Mouse (Mus musculus) left cerebral cortex, postnatal 25 days (tissue): ENCODE data around the gene Trappc4. TPM values are rescaled to one million over a fixed set of nuclear protein-coding genes. Genes with fewer than 3 reads are reported as not detected.
A peak's percentile ranks its signal among the peaks of the same experiment; 100 is the strongest.
"Not testable (repeated sequence)": the region's sequence is repeated elsewhere in the genome, so short reads cannot be mapped to it uniquely, and the experiment has no call there.

Source experiments
- DNase-seq, 2 experiments: peaks; one replicate each; pipeline ENCODE4 v3.0.0; 2022; ENCODE audit warnings: low spot score in 2 of 2, mixed read lengths in 1 of 2
- intact Hi-C: fragments of 180-260 bp; cut with DNase I; formaldehyde crosslinking; loops from one replicate; pipeline ENCODE4 v1.15.1; 2025
- microRNA-seq, 2 experiments: library from miRNA; unstranded; fragments of <30 nt; microRNA quantifications; one replicate each; pipeline ENCODE4 v1.2.0; 2022
- total RNA-seq, 2 experiments: library from RNA; stranded (reverse); gene quantifications; 2 replicates each; pipeline ENCODE4 v1.2.3; 2021

Trappc4 gene
- total RNA-seq, 2 experiments from 2014 or later, result 67.6 to 68.8 TPM

DNA sequence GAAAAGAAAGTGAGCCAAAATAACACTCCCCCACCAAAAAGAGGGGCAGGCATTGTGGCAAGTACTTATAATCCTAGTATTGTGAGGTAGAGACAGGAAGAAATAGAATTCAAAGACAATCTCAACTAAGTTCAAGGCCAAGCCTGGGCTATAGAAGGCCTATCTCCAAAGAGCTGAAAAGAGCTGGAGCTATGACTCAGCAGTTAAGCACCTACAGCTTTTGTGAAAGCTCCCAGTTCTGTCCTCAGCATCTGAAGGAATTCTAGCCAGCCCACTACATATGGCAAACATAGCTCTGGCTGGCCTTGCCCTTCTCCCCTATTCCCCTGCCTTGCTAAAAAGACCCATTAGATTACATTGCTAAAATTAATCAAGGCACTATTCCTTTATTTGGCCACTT, 34.0 kb downstream of the Trappc4 start:
- no peak for DNase-seq
- intact Hi-C loops, result no loop called here

- intact Hi-C loops, result no loop called here
- no peak for DNase-seq
Measured at GRCm38 (mm10) chr9:44364480-44364879, 42.9 kb downstream of the Trappc4 start.

- intact Hi-C loops, DNase-seq: not testable (repeated sequence)
Measured at GRCm38 (mm10) chr9:44361931-44362330, 45.5 kb downstream of the Trappc4 start.

DNA sequence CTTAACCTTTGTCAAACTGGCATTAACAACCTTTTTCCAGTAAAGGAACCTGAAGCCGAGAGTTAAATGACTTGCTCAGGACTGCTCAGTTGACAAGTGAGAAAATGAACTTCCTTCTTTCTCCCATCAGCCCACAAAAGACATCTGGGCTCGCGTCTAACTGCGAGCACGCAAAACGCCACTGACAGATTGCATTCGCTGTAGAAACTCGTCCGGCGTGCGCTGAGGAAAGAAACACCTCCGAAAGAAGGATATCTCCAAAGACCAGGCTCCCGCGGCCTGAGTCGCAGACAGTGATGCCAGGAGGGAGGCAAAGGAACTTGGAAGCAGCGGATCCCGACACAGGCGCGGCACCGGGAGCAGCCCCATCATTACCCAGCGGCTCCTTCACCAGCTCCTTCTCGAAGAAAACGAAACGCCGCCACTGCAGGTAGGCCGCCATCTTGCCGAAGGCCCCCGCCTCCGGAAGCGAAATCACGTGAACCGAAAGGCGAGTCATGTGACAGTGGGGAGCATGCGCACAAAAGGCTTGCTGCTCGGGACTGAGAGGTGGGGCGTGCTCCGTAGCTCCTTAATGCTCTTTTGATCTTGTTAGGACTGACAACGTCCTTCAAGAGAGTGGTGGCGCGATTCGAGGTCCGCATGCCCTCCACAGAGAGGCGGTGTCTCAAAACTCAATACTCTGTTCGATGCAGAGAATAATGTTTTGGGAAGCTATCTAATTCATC, 46.0 kb downstream of the Trappc4 start, which contains the start of gene Vps11:
TSS of gene Vps11 (minus strand) at position 481 of the 728 bp plus-strand sequence.
- intact Hi-C loops, result no loop called here
- peak; percentile 91 to 96 for DNase-seq

DNA sequence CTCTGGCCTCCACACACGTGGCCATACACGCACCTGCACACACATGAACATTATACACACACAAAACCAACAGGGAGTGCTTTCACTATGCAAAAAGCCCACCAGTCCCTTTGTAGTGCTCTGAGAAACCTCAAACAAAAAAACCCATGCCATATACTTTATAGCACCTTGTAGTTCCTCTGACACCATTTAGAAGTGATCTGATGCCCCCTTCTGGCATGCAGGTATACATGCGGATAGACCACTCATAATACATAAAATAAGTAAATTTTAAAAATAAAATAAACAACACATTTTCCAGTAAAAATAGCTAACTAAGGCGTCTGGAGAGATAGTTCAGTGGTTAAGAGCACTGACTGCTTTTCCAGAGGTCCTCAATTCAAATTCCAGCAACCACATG, 50.2 kb downstream of the Trappc4 start:
- DNase-seq, result no peak
- intact Hi-C loops, result no loop called here

Small RNA genes within 50 kb of the gene (microRNA-seq; reads per million reads assigned to microRNA genes)
- gene Mir7085, result 1.3 to 1.7 reads per million in 2 experiments

Other genes with a start within 250 kb of the Trappc4 start
- 10 to 100 TPM; 53.4 to 54.2 TPM for gene Cbl, start 173.6 kb downstream of the Trappc4 start, total RNA-seq
- 1 to 10 TPM; 1.3 to 2.0 TPM for gene Ccdc153, start 166.9 kb downstream of the Trappc4 start, total RNA-seq
- under 1 TPM; 0.53 to 0.73 TPM for gene Pdzd3, start 156.1 kb downstream of the Trappc4 start, total RNA-seq
- 10 to 100 TPM; 11.6 to 14.0 TPM for gene Nlrx1, start 139.0 kb downstream of the Trappc4 start, total RNA-seq
- gene Abcg4, start 119.0 kb downstream of the Trappc4 start, total RNA-seq, result 10 to 100 TPM; 60.5 to 61.6 TPM
- 10 to 100 TPM; 28.4 to 28.6 TPM for gene Hinfp, start 101.9 kb downstream of the Trappc4 start, total RNA-seq
- gene C2cd2l, start 87.3 kb downstream of the Trappc4 start, total RNA-seq, result 100 to 1,000 TPM; 207 to 225 TPM
- gene Dpagt1, start 81.6 kb downstream of the Trappc4 start, total RNA-seq, result 10 to 100 TPM; 12.5 to 13.8 TPM
- 10 to 100 TPM; 56.6 to 56.8 TPM for gene H2afx, start 72.9 kb downstream of the Trappc4 start, total RNA-seq
- gene Hmbs, start 63.4 kb downstream of the Trappc4 start, total RNA-seq, result 10 to 100 TPM; 14.8 to 22.0 TPM
- 10 to 100 TPM; 47.3 to 47.4 TPM for gene Vps11, start 45.9 kb downstream of the Trappc4 start, total RNA-seq
- 100 to 1,000 TPM; 142 to 144 TPM for gene Hyou1, start 28.1 kb downstream of the Trappc4 start, total RNA-seq
- 10 to 100 TPM; 27.3 to 29.1 TPM for gene Slc37a4, start 10.7 kb downstream of the Trappc4 start, total RNA-seq
- 100 to 1,000 TPM; 615 to 632 TPM for gene Rps25, start 461 bp downstream of the Trappc4 start, total RNA-seq
- gene Ccdc84, start 11.0 kb upstream of the Trappc4 start, total RNA-seq, result 10 to 100 TPM; 14.6 to 15.8 TPM
- gene Foxr1, start 33.5 kb upstream of the Trappc4 start, total RNA-seq, result not detected
- gene Upk2, start 47.4 kb upstream of the Trappc4 start, total RNA-seq, result not detected
- 10 to 100 TPM; 60.3 to 60.9 TPM for gene Bcl9l, start 75.2 kb upstream of the Trappc4 start, total RNA-seq
- gene Cxcr5, start 154.3 kb upstream of the Trappc4 start, total RNA-seq, result not detected
- 100 to 1,000 TPM; 131 to 134 TPM for gene Ddx6, start 197.3 kb upstream of the Trappc4 start, total RNA-seq